In genomic region chr1:118425982-118426381, GRCm38 (mm10) we compare ENCODE assay signal across 29 mouse cellular contexts. TPM values are rescaled to one million over a fixed set of nuclear protein-coding genes. Genes with fewer than 3 reads are reported as not detected.
A peak's percentile ranks its signal among the peaks of the same experiment; 100 is the strongest.
DNase-seq lines count a peak whose midpoint lies in the region; ATAC-seq and TF ChIP-seq lines count a peak whose summit lies in the region.
"Had no signal": no experiment of that assay in that cellular context is flagged by ENCODE, and none has a peak within 500 bp of the region (broad histone marks: within the 10 kb centered on the region; RNA-seq: fewer than 3 reads in every experiment).

No protein-coding gene starts in this region.

- H3K27me3 ChIP-seq in intestine, embryonic 16.5 days (replicated peaks; ENCODE audit: control insufficient read depth, insufficient read depth, low read length), result no peaks in the 10 kb centered on the region
- H3K27me3 ChIP-seq in liver, postnatal 0 days (ENCODE audit: insufficient read depth, low read length), result no peaks in the 10 kb centered on the region
- H3K27me3 ChIP-seq: CH12.LX; heart, embryonic 13.5 days; intestine, embryonic 15.5 days; Patski had no signal

- 89% methylated on average over 2 of the region's 2 CpGs for WGBS in intestine, embryonic 16.5 days
- 91% methylated on average over 2 of the region's 2 CpGs for WGBS in liver, postnatal 0 days (ENCODE audit: insufficient replicate concordance)

- no peak overlapping the region for H3K27ac ChIP-seq in intestine, embryonic 16.5 days (ENCODE audit: low read length)
- H3K27ac ChIP-seq in liver, postnatal 0 days (ENCODE audit: low read depth), result no peak overlapping the region
- H3K27ac ChIP-seq: heart, adult 2 months; heart, embryonic 10.5 days; heart, embryonic 13.5 days; hindbrain, embryonic 14.5 days; hindbrain, postnatal 0 days; intestine, embryonic 15.5 days had no signal

- H3K9me3 ChIP-seq in intestine, embryonic 16.5 days (ENCODE audit: control insufficient read depth, low read length), result no peaks in the 10 kb centered on the region
- H3K9me3 ChIP-seq in liver, postnatal 0 days (ENCODE audit: low read length), result no peaks in the 10 kb centered on the region
- H3K9me3 ChIP-seq: G1E; heart, embryonic 10.5 days; heart, embryonic 13.5 days; intestine, embryonic 15.5 days had no signal

- no peak for TF ChIP-seq CTCF in liver, postnatal 0 days (IDR thresholded peaks at IDR 0.05; ENCODE audit: low read depth)

- no peak overlapping the region for H3K4me2 ChIP-seq in intestine, embryonic 16.5 days (ENCODE audit: low read depth, low read length)
- H3K4me2 ChIP-seq in liver, postnatal 0 days (ENCODE audit: low read depth, low read length), result no peak overlapping the region
- H3K4me2 ChIP-seq: heart, embryonic 13.5 days; hindbrain, embryonic 14.5 days; intestine, embryonic 15.5 days had no signal

- ATAC-seq in CD4-positive, CD25-positive, alpha-beta regulatory T cell, adult 4 months, result peak; percentile 69
- peak; percentile 54 for ATAC-seq in inflammation-experienced regulatory T-cells, adult 6 months
- no peak for ATAC-seq in intestine, embryonic 16.5 days
- no peak for ATAC-seq in liver, postnatal 0 days
- ATAC-seq: forebrain, embryonic 14.5 days; forebrain, postnatal 0 days; hindbrain, postnatal 0 days; intestine, embryonic 15.5 days; Patski had no signal

- H3K36me3 ChIP-seq in intestine, embryonic 16.5 days (ENCODE audit: control insufficient read depth, insufficient read depth, low read length), result no peaks in the 10 kb centered on the region
- H3K36me3 ChIP-seq in liver, postnatal 0 days (replicated peaks; ENCODE audit: insufficient read depth, low read length), result peaks cover 22% of the 10 kb centered on the region

- H3K4me3 ChIP-seq in intestine, embryonic 16.5 days (ENCODE audit: low read length), result no peak overlapping the region
- no peak overlapping the region for H3K4me3 ChIP-seq in liver, postnatal 0 days (ENCODE audit: low read depth, low read length)
- H3K4me3 ChIP-seq: heart, adult 2 months; heart, embryonic 10.5 days; heart, embryonic 13.5 days; intestine, embryonic 15.5 days had no signal

- TF ChIP-seq EP300 in liver, postnatal 0 days (IDR thresholded peaks at IDR 0.05; ENCODE audit: low read depth), result no peak

- no peak overlapping the region for H3K9ac ChIP-seq in intestine, embryonic 16.5 days (ENCODE audit: low read depth, low read length)
- H3K9ac ChIP-seq in liver, postnatal 0 days (replicated peaks), result no peak overlapping the region
- H3K9ac ChIP-seq: forebrain, postnatal 0 days; heart, embryonic 13.5 days; hindbrain, embryonic 14.5 days; intestine, embryonic 15.5 days had no signal

- peak; percentile 28 for DNase-seq in 416B (ENCODE audit: low read depth)
- peak; percentile 12 for DNase-seq in naive thymus-derived CD4-positive, alpha-beta T cell, adult 2 months (ENCODE audit: low read depth)
- DNase-seq in gastrocnemius, postnatal 10 days, result no peak
- no peak for DNase-seq in adrenal gland, postnatal 25 days
- DNase-seq in liver, postnatal 0 days, result no peak
- DNase-seq: adrenal gland, adult 2 months; adrenal gland, postnatal 14 days; cerebellum, adult 11-12 months; cerebellum, adult 8-10 months; cerebellum, postnatal 10 days; cerebellum, postnatal 36 days; embryo, embryonic 11 days; forebrain, postnatal 0 days; gastrocnemius, postnatal 36 days; heart, adult 2 months; heart, postnatal 14 days; heart, postnatal 4 days had no signal

- peaks cover 4% of the 10 kb centered on the region; the same call in 1 of the 2 replicates for H3K4me1 ChIP-seq in intestine, embryonic 16.5 days (ENCODE audit: control insufficient read depth, insufficient read depth, low read length)
- H3K4me1 ChIP-seq in liver, postnatal 0 days (ENCODE audit: insufficient read depth), result 0 out of 2 replicates have a peak, but pooled peaks cover 11% of the 10 kb centered on the region

RNA-seq across cellular contexts. Expression of gene Clasp1, which starts 37.1 kb away (rescaled TPM):
- polyA plus RNA-seq in CD4-positive, CD25-positive, alpha-beta regulatory T cell, adult 4 months (2017; shearing (Covaris generic)), result 10 to 100 TPM; 43.6 to 64.9 TPM
- polyA plus RNA-seq in inflammation-experienced regulatory T-cells, adult 6 months (2017; shearing (Covaris generic)), result 10 to 100 TPM; 40.7 to 65.0 (median 41.0) TPM
- total RNA-seq in gastrocnemius, postnatal 10 days (2021), result 10 to 100 TPM; 78.7 to 90.1 TPM
- polyA plus RNA-seq in intestine, embryonic 16.5 days (2015; fragmentation: Nextera tagmentation; extraction: Ambion mirVana), result 24.0 and 24.9 TPM in 2 replicates
- total RNA-seq in adrenal gland, postnatal 25 days (2021), result 41.2 and 53.3 TPM in 2 replicates
- polyA plus RNA-seq in liver, postnatal 0 days (2015; fragmentation: Nextera tagmentation; extraction: Ambion mirVana), result 5.4 and 6.4 TPM in 2 replicates

Comparison
In these comparisons a context has a peak if more than half of its experiments do, and no peak if none do; other contexts are left out.
1. DNase-seq: peak in 416B (single experiment) and naive thymus-derived CD4-positive, alpha-beta T cell, adult 2 months (single experiment); none in gastrocnemius, postnatal 10 days (single experiment), adrenal gland, postnatal 25 days (single experiment) and liver, postnatal 0 days (single experiment).
2. ATAC-seq: peak in CD4-positive, CD25-positive, alpha-beta regulatory T cell, adult 4 months (single experiment) and inflammation-experienced regulatory T-cells, adult 6 months (single experiment); none in intestine, embryonic 16.5 days (single experiment) and liver, postnatal 0 days (single experiment).